Mouse (Mus musculus) MEL (cell line): ENCODE measurements at regions not wholly inside any gene's neighbourhood (a gene's known extent, or its start where the extent isn't known, plus 50 kb on each side); places are given as distances from the start of the nearest gene placed in this dataset.
A peak's percentile ranks its signal among the peaks of the same experiment; 100 is the strongest.

Source experiments
- DNase-seq: peaks from one replicate; pipeline ENCODE4 v3.0.0; 2011; ENCODE audit warnings: low read depth, low spot score
- H3K27ac ChIP-seq: 2 replicates; pipeline ENCODE4 v1.5.1; 2012; ENCODE audit warnings: low read depth, mild to moderate bottlenecking, control low read depth, low read length, moderate library complexity; ENCODE audit not compliant: control insufficient read depth
- H3K27me3 ChIP-seq, 2 experiments: fragments of 150-350 bp in 1 of 2; sonication (generic) in 1 of 2; 2 replicates each; pipeline ENCODE4 v1.6.1; 2012; ENCODE audit warnings: low read length in 2 of 2, mild to moderate bottlenecking in 2 of 2, improper control_type of control experiment in 1 of 2, moderate library complexity in 1 of 2; ENCODE audit not compliant: insufficient read depth in 2 of 2, control insufficient read depth in 1 of 2
- H3K36me3 ChIP-seq, 2 experiments: 2 replicates each; pipeline ENCODE4 v1.6.1; 2012 to 2014; ENCODE audit warnings: low read length in 2 of 2, improper control_type of control experiment in 1 of 2, inconsistent platforms in 1 of 2, mild to moderate bottlenecking in 1 of 2; ENCODE audit not compliant: insufficient read depth in 2 of 2, control insufficient read depth in 1 of 2
- H3K4me1 ChIP-seq, 2 experiments: fragments of 150-350 bp in 1 of 2; sonication (generic) in 1 of 2; 2 replicates each; pipeline ENCODE4 v1.6.1; 2012; ENCODE audit warnings: low read length in 2 of 2, improper control_type of control experiment in 1 of 2, mild to moderate bottlenecking in 1 of 2; ENCODE audit not compliant: insufficient read depth in 2 of 2, control insufficient read depth in 1 of 2
- H3K4me3 ChIP-seq, 2 experiments: fragments of 150-350 bp in 1 of 2; sonication (generic) in 1 of 2; 2 replicates each; pipeline ENCODE4 v1.5.1; 2012; ENCODE audit warnings: low read depth in 2 of 2, low read length in 2 of 2, mild to moderate bottlenecking in 2 of 2, moderate library complexity in 2 of 2, control low read depth in 1 of 2, improper control_type of control experiment in 1 of 2; ENCODE audit not compliant: control insufficient read depth in 1 of 2, insufficient read depth in 1 of 2
- H3K79me2 ChIP-seq: 2 replicates; pipeline ENCODE4 v1.6.1; 2012; ENCODE audit warnings: mild to moderate bottlenecking, low read length, moderate library complexity; ENCODE audit not compliant: control insufficient read depth, poor library complexity, insufficient read depth
- H3K9ac ChIP-seq: 2 replicates; pipeline ENCODE4 v1.6.1; 2012; ENCODE audit warnings: low read depth, mild to moderate bottlenecking, control low read depth, low read length, moderate library complexity; ENCODE audit not compliant: control insufficient read depth, poor library complexity, severe bottlenecking
- H3K9me3 ChIP-seq: fragments of 150-350 bp; sonication (generic); replicated peaks from 2 replicates; pipeline ENCODE4 v1.6.1; 2012; ENCODE audit warnings: mild to moderate bottlenecking, low read length, improper control_type of control experiment, moderate library complexity; ENCODE audit not compliant: insufficient read depth
- BHLHE40 ChIP-seq: IDR thresholded peaks from 2 replicates; pipeline ENCODE4 v1.6.1; 2012; ENCODE audit warnings: low read depth, mild to moderate bottlenecking, inconsistent platforms, low read length, improper control_type of control experiment, borderline replicate concordance
- CTCF ChIP-seq, 3 experiments: IDR thresholded peaks in 2 of 3; conservative IDR thresholded peaks in 1 of 3; 2 replicates each; pipeline ENCODE4 v1.5.1; 2011 to 2012; ENCODE audit warnings: low read length in 3 of 3, low read depth in 2 of 3, mild to moderate bottlenecking in 2 of 3, improper control_type of control experiment in 1 of 3, inconsistent platforms in 1 of 3, mixed read lengths in 1 of 3, moderate library complexity in 1 of 3; ENCODE audit not compliant: control insufficient read depth in 1 of 3, insufficient read depth in 1 of 3, poor library complexity in 1 of 3, severe bottlenecking in 1 of 3
- ELF1 ChIP-seq: IDR thresholded peaks from 2 replicates; pipeline ENCODE4 v1.6.1; 2014; ENCODE audit warnings: low read depth, mild to moderate bottlenecking, inconsistent platforms, low read length, improper control_type of control experiment, moderate library complexity
- ETS1 ChIP-seq: IDR thresholded peaks from 2 replicates; pipeline ENCODE4 v1.6.1; 2012; ENCODE audit warnings: low read depth, mild to moderate bottlenecking, inconsistent platforms, low read length, improper control_type of control experiment, moderate library complexity
- GABPA ChIP-seq: IDR thresholded peaks from 2 replicates; pipeline ENCODE4 v1.6.1; 2012; ENCODE audit warnings: low read depth, mild to moderate bottlenecking, inconsistent platforms, low read length, improper control_type of control experiment, moderate library complexity
- GATA1 ChIP-seq: IDR thresholded peaks from 2 replicates; pipeline ENCODE4 v1.6.1; 2011; ENCODE audit warnings: low read depth, low read length, improper control_type of control experiment
- KAT2A ChIP-seq: conservative IDR thresholded peaks from 2 replicates; pipeline ENCODE4 v1.6.1; 2012; ENCODE audit warnings: low read depth, low read length, improper control_type of control experiment, inconsistent platforms
- MAFK ChIP-seq: IDR thresholded peaks from 2 replicates; pipeline ENCODE4 v1.6.1; 2011; ENCODE audit warnings: low read depth, mild to moderate bottlenecking, low read length, improper control_type of control experiment, borderline replicate concordance
- MAX ChIP-seq: IDR thresholded peaks from 2 replicates; pipeline ENCODE4 v1.6.1; 2011; ENCODE audit warnings: low read length, improper control_type of control experiment
- MAZ ChIP-seq: IDR thresholded peaks from 2 replicates; pipeline ENCODE4 v1.6.1; 2012; ENCODE audit warnings: low read depth, mild to moderate bottlenecking, inconsistent platforms, low read length, improper control_type of control experiment
- MXI1 ChIP-seq: IDR thresholded peaks from 2 replicates; pipeline ENCODE4 v1.6.1; 2011; ENCODE audit warnings: mild to moderate bottlenecking, low read depth, low read length, improper control_type of control experiment
- NELFE ChIP-seq: IDR thresholded peaks from 2 replicates; pipeline ENCODE4 v1.6.1; 2011; ENCODE audit warnings: low read depth, low read length, improper control_type of control experiment
- POLR2A ChIP-seq, 2 experiments: IDR thresholded peaks; 2 replicates each; pipeline ENCODE4 v1.6.1; 2011 to 2012; ENCODE audit warnings: low read length in 2 of 2, mild to moderate bottlenecking in 2 of 2, control low read depth in 1 of 2, improper control_type of control experiment in 1 of 2, low read depth in 1 of 2, moderate library complexity in 1 of 2; ENCODE audit not compliant: control insufficient read depth in 1 of 2, insufficient read depth in 1 of 2, poor library complexity in 1 of 2
- POLR2AphosphoS2 ChIP-seq: IDR thresholded peaks from 2 replicates; pipeline ENCODE4 v1.6.1; 2011; ENCODE audit warnings: low read length, improper control_type of control experiment
- RCOR1 ChIP-seq: IDR thresholded peaks from 2 replicates; pipeline ENCODE4 v1.6.1; 2012; ENCODE audit warnings: low read depth, mild to moderate bottlenecking, inconsistent platforms, low read length, improper control_type of control experiment
- SMC3 ChIP-seq: IDR thresholded peaks from 2 replicates; pipeline ENCODE4 v1.6.1; 2011; ENCODE audit warnings: low read depth, low read length, improper control_type of control experiment
- TAL1 ChIP-seq: IDR thresholded peaks from 2 replicates; pipeline ENCODE4 v1.6.1; 2012; ENCODE audit warnings: mild to moderate bottlenecking, inconsistent platforms, low read length, moderate library complexity, mixed read lengths
- TCF12 ChIP-seq: IDR thresholded peaks from 2 replicates; pipeline ENCODE4 v1.6.1; 2014; ENCODE audit warnings: low read depth, mild to moderate bottlenecking, inconsistent platforms, low read length, improper control_type of control experiment, moderate library complexity
- UBTF ChIP-seq: IDR thresholded peaks from 2 replicates; pipeline ENCODE4 v1.6.1; 2012; ENCODE audit warnings: low read depth, mild to moderate bottlenecking, inconsistent platforms, low read length, improper control_type of control experiment, moderate library complexity, borderline replicate concordance; ENCODE audit not compliant: insufficient read depth
- USF2 ChIP-seq, 2 experiments: IDR thresholded peaks; 2 replicates each; pipeline ENCODE4 v1.6.1; 2011 to 2012; ENCODE audit warnings: improper control_type of control experiment in 2 of 2, low read length in 2 of 2, borderline replicate concordance in 1 of 2, inconsistent platforms in 1 of 2, low read depth in 1 of 2, mild to moderate bottlenecking in 1 of 2; ENCODE audit not compliant: insufficient read depth in 1 of 2
- ZMIZ1 ChIP-seq: IDR thresholded peaks from 2 replicates; pipeline ENCODE4 v1.6.1; 2012; ENCODE audit warnings: low read depth, mild to moderate bottlenecking, inconsistent platforms, low read length, improper control_type of control experiment, moderate library complexity

GRCm38 (mm10) chr3:41376848-41377582, 178.5 kb upstream of the Jade1 start:
- peak in 2 of 3 experiments; percentile 10; a peak in 1 of 6 replicates for TF ChIP-seq CTCF (IDR thresholded peaks at IDR 0.05 in 2 of 3, conservative IDR thresholded peaks at IDR 0.05 in 1 of 3; ENCODE audit: control insufficient read depth in 1 of 3, insufficient read depth in 1 of 3, low read depth in 2 of 3, low read length in 3 of 3, poor library complexity in 1 of 3, severe bottlenecking in 1 of 3)
- peak; percentile 16; the same call in 1 of the 2 replicates for TF ChIP-seq SMC3
- no peak for TF ChIP-seq NELFE
- Histone ChIP-seq H3K4me3 (no peak overlapping the region), H3K79me2 (no peaks in the 10 kb centered on the region), H3K9me3 (no peaks in the 10 kb centered on the region), H3K36me3 (no peaks in the 10 kb centered on the region), H3K27me3 (no peaks in the 10 kb centered on the region), H3K4me1 (no peaks in the 10 kb centered on the region), H3K27ac (no peak overlapping the region), H3K9ac (no peak overlapping the region)
- no peak for DNase-seq

- DNase-seq, result no peak
- H3K27ac ChIP-seq, result no peak overlapping the region
- H3K27me3 ChIP-seq, result no peaks in the 10 kb centered on the region
These were observed 180.2 kb upstream of the Jade1 start for GRCm38 (mm10) chr3:41375230-41375930.

GRCm38 (mm10) chr3:41373198-41373597, 182.3 kb upstream of the Jade1 start:
- no peak overlapping the region for H3K4me3 ChIP-seq
- no peak overlapping the region for H3K9ac ChIP-seq
- no peaks in the 10 kb centered on the region for H3K9me3 ChIP-seq
- no peak for TF ChIP-seq MAFK
- no peak for TF ChIP-seq ZMIZ1
- TF ChIP-seq ELF1, result no peak
- no peak for TF ChIP-seq TAL1
- TF ChIP-seq TCF12, result no peak
- no peak for TF ChIP-seq POLR2A (IDR thresholded peaks at IDR 0.05; ENCODE audit: control insufficient read depth in 1 of 2, insufficient read depth in 1 of 2, low read depth in 1 of 2, low read length in 2 of 2, poor library complexity in 1 of 2)
- no peak for TF ChIP-seq KAT2A
- TF ChIP-seq MXI1, result no peak
- no peak for TF ChIP-seq SMC3
- no peak for TF ChIP-seq ETS1
- TF ChIP-seq GATA1, result no peak
- TF ChIP-seq MAX, result no peak
- no peak for TF ChIP-seq GABPA
- TF ChIP-seq POLR2AphosphoS2, result no peak
- no peak for TF ChIP-seq NELFE
- no peaks in the 10 kb centered on the region for H3K27me3 ChIP-seq
- H3K79me2 ChIP-seq, result no peaks in the 10 kb centered on the region
- no peaks in the 10 kb centered on the region for H3K36me3 ChIP-seq
- DNase-seq, result no peak
- H3K4me1 ChIP-seq, result no peaks in the 10 kb centered on the region
- H3K27ac ChIP-seq, result no peak overlapping the region

More at GRCm38 (mm10) chr3:41375230-41375930, 180.2 kb upstream of the Jade1 start:
- H3K36me3 ChIP-seq, result no peaks in the 10 kb centered on the region
- no peak overlapping the region for H3K4me3 ChIP-seq
- no peak overlapping the region for H3K9ac ChIP-seq
- H3K4me1 ChIP-seq, result no peaks in the 10 kb centered on the region
- no peaks in the 10 kb centered on the region for H3K9me3 ChIP-seq
- TF ChIP-seq BHLHE40 (no peak), ELF1 (no peak), POLR2A (IDR thresholded peaks at IDR 0.05; ENCODE audit: control insufficient read depth in 1 of 2, insufficient read depth in 1 of 2, low read depth in 1 of 2, low read length in 2 of 2, poor library complexity in 1 of 2) (no peak), TAL1 (no peak), USF2 (IDR thresholded peaks at IDR 0.05; ENCODE audit: borderline replicate concordance in 1 of 2, insufficient read depth in 1 of 2, low read depth in 1 of 2, low read length in 2 of 2) (no peak), RCOR1 (no peak), MAZ (no peak), ETS1 (no peak), UBTF (no peak)
- TF ChIP-seq, all 39 proteins: peak for 0
- H3K79me2 ChIP-seq, result no peaks in the 10 kb centered on the region
